Mouse (Mus musculus) E14TG2a.4 (cell line): Measurements from ENCODE around the gene Vps13d.

Source experiments
- CTCF ChIP-seq: conservative IDR thresholded peaks from 2 replicates; pipeline ENCODE4 v1.5.1; 2014; ENCODE audit warnings: low read length
- NANOG ChIP-seq: IDR thresholded peaks from 2 replicates; pipeline ENCODE4 v1.6.1; 2014; ENCODE audit warnings: borderline replicate concordance, low read length, mixed read lengths
- POU5F1 ChIP-seq: IDR thresholded peaks from 2 replicates; pipeline ENCODE4 v1.6.1; 2014; ENCODE audit warnings: low read length, borderline replicate concordance

DNA sequence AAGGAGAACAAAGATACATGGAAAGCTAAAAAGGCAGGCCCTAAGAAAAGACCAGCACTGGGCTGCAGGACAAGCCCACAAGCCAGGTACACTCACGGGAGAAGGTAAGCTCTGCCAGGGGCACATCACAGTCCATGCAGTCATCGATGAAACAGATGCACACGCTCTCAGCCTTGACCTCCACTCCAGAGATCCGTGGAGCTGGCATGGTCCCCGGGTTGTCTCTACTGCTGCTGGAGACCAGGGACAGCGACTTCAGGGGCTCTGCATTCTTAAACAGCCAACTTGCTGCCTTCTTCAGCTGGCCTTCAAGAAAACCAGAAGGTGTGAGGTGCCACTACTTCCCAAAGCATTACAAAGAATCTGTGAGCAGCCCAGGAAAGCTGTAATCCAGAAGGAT is 84.1 kb downstream of the Vps13d start:
- TF ChIP-seq CTCF (no peak), NANOG (no peak), POU5F1 (no peak)
